Mouse (Mus musculus) kidney, adult 8-10 months (tissue): ENCODE measurements at regions not wholly inside any gene's neighbourhood (a gene's known extent, or its start where the extent isn't known, plus 50 kb on each side); places are given as distances from the start of the nearest gene placed in this dataset.
"Not testable (repeated sequence)": the region's sequence is repeated elsewhere in the genome, so short reads cannot be mapped to it uniquely, and the experiment has no call there.

Experiments used
- DNase-seq, 2 experiments: peaks; one replicate each; pipeline ENCODE4 v3.0.0; 2022

- not testable (repeated sequence) for DNase-seq
Measured at GRCm38 (mm10) chr5:64588768-64589167, 214.4 kb upstream of the Klf3 start.

GRCm38 (mm10) chr5:64590036-64590435 is 213.2 kb upstream of the Klf3 start:
- DNase-seq, result no peak

- no peak for DNase-seq
Measured at GRCm38 (mm10) chr5:64590747-64591146, 212.4 kb upstream of the Klf3 start.

- DNase-seq, result no peak
Measured at GRCm38 (mm10) chr5:64591792-64592191, 211.4 kb upstream of the Klf3 start.

- no peak for DNase-seq
Measured at GRCm38 (mm10) chr5:64595220-64595619, 208.0 kb upstream of the Klf3 start.

- no peak for DNase-seq
Measured at GRCm38 (mm10) chr5:64595751-64596344, 207.3 kb upstream of the Klf3 start.

- no peak for DNase-seq
Measured at GRCm38 (mm10) chr5:64597021-64597420, 206.2 kb upstream of the Klf3 start.

GRCm38 (mm10) chr5:64597451-64597850 is 205.7 kb upstream of the Klf3 start:
- no peak for DNase-seq

GRCm38 (mm10) chr5:64598606-64599005 is 204.6 kb upstream of the Klf3 start:
- DNase-seq, result peak; percentile 67 to 83

GRCm38 (mm10) chr5:64599015-64599414 is 204.2 kb upstream of the Klf3 start:
- no peak for DNase-seq

- no peak for DNase-seq
Measured at GRCm38 (mm10) chr5:64599865-64600288, 203.3 kb upstream of the Klf3 start.

- no peak for DNase-seq
Measured at GRCm38 (mm10) chr5:64600392-64600791, 202.8 kb upstream of the Klf3 start.

GRCm38 (mm10) chr5:64600811-64601210 is 202.4 kb upstream of the Klf3 start:
- DNase-seq, result no peak

- no peak for DNase-seq
Measured at GRCm38 (mm10) chr5:64601285-64601684, 201.9 kb upstream of the Klf3 start.

- no peak for DNase-seq
Measured at GRCm38 (mm10) chr5:64601832-64602231, 201.4 kb upstream of the Klf3 start.

- DNase-seq, result peak; percentile 63 to 70
Measured at GRCm38 (mm10) chr5:64602356-64602936, 200.7 kb upstream of the Klf3 start.

- DNase-seq, result peak; percentile 65 to 68
Measured at GRCm38 (mm10) chr5:64602996-64603755, 200.0 kb upstream of the Klf3 start.

- DNase-seq, result no peak
Measured at GRCm38 (mm10) chr5:64605171-64605570, 198.0 kb upstream of the Klf3 start.

GRCm38 (mm10) chr5:64605991-64606390 is 197.2 kb upstream of the Klf3 start:
- DNase-seq, result peak; percentile 67 to 68

GRCm38 (mm10) chr5:64609378-64610087 is 193.7 kb upstream of the Klf3 start:
- DNase-seq, result no peak

GRCm38 (mm10) chr5:64610146-64610545 is 193.0 kb upstream of the Klf3 start:
- no peak for DNase-seq

- DNase-seq, result peak; percentile 88 to 92
Measured at GRCm38 (mm10) chr5:64610562-64611405, 192.4 kb upstream of the Klf3 start.

GRCm38 (mm10) chr5:64612017-64612416 is 191.2 kb upstream of the Klf3 start:
- no peak for DNase-seq
